Mouse (Mus musculus) embryonic facial prominence, embryonic 12.5 days (tissue): ENCODE measurements around the gene Gm42372. TPM values are rescaled to one million over a fixed set of nuclear protein-coding genes. Genes with fewer than 3 reads are reported as not detected.
A peak's percentile ranks its signal among the peaks of the same experiment; 100 is the strongest.

Source experiments
- ATAC-seq: fragments of 200-750 bp; cut with Nextera tagmentation; 2 replicates; pipeline ENCODE4 v1.8.0; 2017; ENCODE audit not compliant: insufficient number of reproducible peaks, insufficient read depth, low FRiP score, low TSS enrichment
- H3K27ac ChIP-seq: fragments of 300-500 bp; sonication (generic); 2 replicates; pipeline ENCODE4 v1.5.1; 2016; ENCODE audit warnings: mild to moderate bottlenecking
- H3K27me3 ChIP-seq: fragments of 300-500 bp; sonication (generic); 2 replicates; pipeline ENCODE4 v1.6.1; 2016; ENCODE audit warnings: mild to moderate bottlenecking, moderate library complexity
- H3K36me3 ChIP-seq: fragments of 300-500 bp; sonication (generic); 2 replicates; pipeline ENCODE4 v1.6.1; 2016; ENCODE audit warnings: mild to moderate bottlenecking
- H3K4me1 ChIP-seq: fragments of 300-500 bp; sonication (generic); 2 replicates; pipeline ENCODE4 v1.6.1; 2016
- H3K4me2 ChIP-seq: fragments of 300-500 bp; sonication (generic); replicated peaks from 2 replicates; pipeline ENCODE4 v1.6.1; 2016; ENCODE audit warnings: mild to moderate bottlenecking, moderate library complexity
- H3K4me3 ChIP-seq: fragments of 300-500 bp; sonication (generic); 2 replicates; pipeline ENCODE4 v1.5.1; 2016; ENCODE audit warnings: mild to moderate bottlenecking
- H3K9ac ChIP-seq: fragments of 300-500 bp; sonication (generic); 2 replicates; pipeline ENCODE4 v1.6.1; 2016; ENCODE audit warnings: mild to moderate bottlenecking, moderate library complexity
- H3K9me3 ChIP-seq: fragments of 300-500 bp; sonication (generic); 2 replicates; pipeline ENCODE4 v1.6.1; 2016; ENCODE audit warnings: mild to moderate bottlenecking, moderate library complexity
- WGBS: fragments of 180-500 bp; shearing (Covaris S2); methylation state at CpG from one replicate; pipeline ENCODE4 v1.1.7; 2016; 5-methylcytosine and 5-hydroxymethylcytosine counted together
- polyA plus RNA-seq: library from polyadenylated mRNA; unstranded; fragments of >200 nt; fragmentation: Nextera tagmentation; extraction: Ambion mirVana; gene quantifications from 2 replicates; pipeline ENCODE4 v1.2.1, GENCODE M21; 2016

The Gm42372 gene
- polyA plus RNA-seq, 1 experiment from 2014 or later: 0.36 TPM

- H3K9ac ChIP-seq: no peak overlapping the region
- H3K4me3 ChIP-seq: no peak overlapping the region
- H3K27me3 ChIP-seq: no peaks in the 10 kb centered on the region
- no peak for ATAC-seq
- H3K9me3 ChIP-seq: no peaks in the 10 kb centered on the region
- H3K4me2 ChIP-seq: no peak overlapping the region
- WGBS: 83% methylated on average over 3 of the region's 3 CpGs
- H3K36me3 ChIP-seq: no peaks in the 10 kb centered on the region
- H3K27ac ChIP-seq: no peak overlapping the region
- no peaks in the 10 kb centered on the region for H3K4me1 ChIP-seq
Observed at GRCm38 (mm10) chr7:16971160-16971559, 11.7 kb upstream of the Gm42372 start.

- H3K9me3 ChIP-seq: no peaks in the 10 kb centered on the region
- no peak overlapping the region for H3K4me3 ChIP-seq
- no peaks in the 10 kb centered on the region for H3K4me1 ChIP-seq
- WGBS: 70% methylated on average over 6 of the region's 6 CpGs
- H3K27me3 ChIP-seq: no peaks in the 10 kb centered on the region
- no peaks in the 10 kb centered on the region for H3K36me3 ChIP-seq
- no peak for ATAC-seq
- no peak overlapping the region for H3K4me2 ChIP-seq
- H3K9ac ChIP-seq: no peak overlapping the region
- H3K27ac ChIP-seq: no peak overlapping the region
Observed at GRCm38 (mm10) chr7:16974018-16974417, 8.9 kb upstream of the Gm42372 start.

GRCm38 (mm10) chr7:16976298-16976697, 6.6 kb upstream of the Gm42372 start:
- WGBS: 64% methylated on average over 8 of the region's 8 CpGs
- H3K9ac ChIP-seq: no peak overlapping the region
- ATAC-seq: no peak

GRCm38 (mm10) chr7:16978173-16978572, 4.7 kb upstream of the Gm42372 start:
- Histone ChIP-seq H3K4me3 (no peak overlapping the region), H3K27ac (no peak overlapping the region), H3K4me2 (no peak overlapping the region), H3K4me1 (peaks cover 18% of the 10 kb centered on the region), H3K9me3 (no peaks in the 10 kb centered on the region), H3K9ac (no peak overlapping the region), H3K36me3 (no peaks in the 10 kb centered on the region), H3K27me3 (no peaks in the 10 kb centered on the region)
- ATAC-seq: no peak
- WGBS: 69% methylated on average over 6 of the region's 6 CpGs

More at GRCm38 (mm10) chr7:16976298-16976697, 6.6 kb upstream of the Gm42372 start:
- no peak overlapping the region for H3K4me3 ChIP-seq
- H3K4me1 ChIP-seq: peaks cover 10% of the 10 kb centered on the region
- H3K27ac ChIP-seq: no peak overlapping the region
- no peaks in the 10 kb centered on the region for H3K36me3 ChIP-seq
- no peaks in the 10 kb centered on the region for H3K9me3 ChIP-seq
- no peaks in the 10 kb centered on the region for H3K27me3 ChIP-seq
- no peak overlapping the region for H3K4me2 ChIP-seq

DNA sequence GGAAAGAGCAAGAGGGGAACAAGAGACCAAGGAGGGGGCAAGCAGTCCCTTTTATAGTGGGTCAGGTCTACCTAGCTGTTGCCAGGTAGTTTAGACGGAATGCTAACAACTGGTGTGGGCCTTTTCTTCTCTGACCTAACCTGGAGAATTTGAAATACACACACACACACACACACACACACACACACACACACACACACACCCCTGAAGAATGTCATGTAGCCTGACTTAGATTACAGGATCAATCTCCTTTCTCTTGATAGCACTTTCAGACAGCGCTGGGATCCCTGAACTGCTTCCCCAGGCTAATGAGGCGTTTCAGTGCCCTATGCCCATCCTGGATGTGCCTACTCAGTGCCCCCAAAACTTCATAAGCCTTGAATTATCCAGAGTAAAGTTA, 4.3 kb upstream of the Gm42372 start:
- no peak overlapping the region for H3K4me3 ChIP-seq
- no peak overlapping the region for H3K9ac ChIP-seq
- peaks cover 20% of the 10 kb centered on the region for H3K4me1 ChIP-seq
- H3K27ac ChIP-seq: no peak overlapping the region
- H3K4me2 ChIP-seq: no peak overlapping the region
- no peaks in the 10 kb centered on the region for H3K27me3 ChIP-seq
- H3K9me3 ChIP-seq: no peaks in the 10 kb centered on the region
- no peaks in the 10 kb centered on the region for H3K36me3 ChIP-seq
- WGBS: 92% methylated on average over 3 of the region's 3 CpGs
- no peak for ATAC-seq

DNA sequence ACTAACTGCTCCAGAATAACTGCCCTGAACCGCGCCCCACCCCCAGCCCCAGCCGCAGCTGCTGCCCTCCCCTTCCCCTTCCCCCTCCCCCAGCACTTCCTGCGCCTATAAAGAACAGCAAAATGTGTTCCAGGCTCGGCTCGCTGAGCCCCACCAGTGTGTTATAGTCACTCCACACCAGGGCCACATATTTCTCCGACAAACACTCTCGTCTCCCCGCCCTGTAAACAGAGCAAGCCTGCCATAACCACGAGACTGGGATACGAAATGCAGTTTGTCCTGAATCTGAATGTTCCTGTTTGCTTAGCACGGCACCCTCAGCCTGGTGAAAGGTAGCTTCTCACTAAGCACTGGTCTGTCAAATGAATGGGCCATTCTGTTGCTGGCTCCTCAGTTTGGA, 2.5 kb upstream of the Gm42372 start:
- Histone ChIP-seq H3K4me1 (peaks cover 20% of the 10 kb centered on the region), H3K4me2 (peak overlapping the region; percentile 45), H3K36me3 (no peaks in the 10 kb centered on the region), H3K4me3 (peak overlapping the region; percentile 18), H3K9ac (no peak overlapping the region), H3K9me3 (no peaks in the 10 kb centered on the region), H3K27me3 (no peaks in the 10 kb centered on the region), H3K27ac (peak overlapping the region; percentile 80; the same call in 1 of the 2 replicates)
- ATAC-seq: no peak
- 2% methylated on average over 12 of the region's 12 CpGs for whole genome bisulfite sequencing

GRCm38 (mm10) chr7:16987541-16988149, 4.8 kb downstream of the Gm42372 start:
- Histone ChIP-seq H3K9ac (no peak overlapping the region; the same call in 1 of the 2 replicates), H3K4me2 (no peak overlapping the region), H3K27ac (peak overlapping the region; percentile 67), H3K4me1 (peaks cover 51% of the 10 kb centered on the region), H3K4me3 (no peak overlapping the region), H3K27me3 (no peaks in the 10 kb centered on the region), H3K9me3 (no peaks in the 10 kb centered on the region), H3K36me3 (no peaks in the 10 kb centered on the region)
- ATAC-seq: no peak
- WGBS: 31% methylated on average over 7 of the region's 7 CpGs

- 28% methylated on average over 3 of the region's 3 CpGs for WGBS
Observed at GRCm38 (mm10) chr7:16988405-16988804, 5.5 kb downstream of the Gm42372 start.

DNA sequence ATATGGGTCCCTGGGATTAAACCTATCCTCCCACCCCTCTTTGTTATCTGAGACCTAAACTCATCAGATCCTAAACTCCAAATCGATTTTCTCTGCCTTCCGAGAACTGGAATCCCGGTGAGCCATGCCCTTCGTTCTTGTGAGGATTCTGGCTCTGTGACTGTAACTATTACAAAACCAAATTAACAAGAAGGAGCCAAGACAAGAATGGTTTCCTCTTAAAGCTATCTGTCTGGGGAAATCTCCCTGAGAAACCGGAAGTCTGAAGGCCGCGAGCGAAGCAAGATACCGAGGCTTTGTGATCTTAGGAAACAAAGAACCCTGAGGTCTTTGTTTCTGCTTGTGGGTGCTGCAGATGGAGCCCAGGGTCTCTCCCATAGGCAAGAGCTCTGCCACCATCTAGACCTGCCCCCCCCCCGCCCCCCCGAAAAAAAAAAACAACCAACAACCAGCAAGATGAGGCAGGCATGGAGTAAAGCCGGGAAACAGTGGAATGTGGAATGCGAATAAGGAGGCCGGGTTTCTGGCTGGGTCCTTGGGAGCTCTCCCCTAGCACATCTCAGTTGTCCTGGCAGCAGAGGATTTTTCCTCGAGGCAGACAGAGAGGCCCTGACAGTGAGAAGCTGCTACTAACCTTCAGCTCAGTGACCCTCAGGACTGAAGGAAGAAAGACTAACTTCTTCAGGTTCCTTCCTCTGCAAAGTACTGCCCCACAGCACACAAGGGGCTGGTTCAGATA, 7.3 kb downstream of the Gm42372 start:
- Histone ChIP-seq H3K4me1 (peaks cover 55% of the 10 kb centered on the region), H3K27me3 (no peaks in the 10 kb centered on the region), H3K36me3 (no peaks in the 10 kb centered on the region), H3K9me3 (no peaks in the 10 kb centered on the region), H3K27ac (peak overlapping the region; percentile 91), H3K9ac (no peak overlapping the region), H3K4me3 (no peak overlapping the region), H3K4me2 (no peak overlapping the region; the same call in 1 of the 2 replicates)
- no peak for ATAC-seq
- WGBS: 26% methylated on average over 15 of the region's 15 CpGs

More at GRCm38 (mm10) chr7:16988405-16988804, 5.5 kb downstream of the Gm42372 start:
- H3K4me3 ChIP-seq: no peak overlapping the region
- H3K4me2 ChIP-seq: no peak overlapping the region
- ATAC-seq: no peak
- H3K36me3 ChIP-seq: no peaks in the 10 kb centered on the region
- H3K27me3 ChIP-seq: no peaks in the 10 kb centered on the region
- peak overlapping the region; percentile 67; the same call in 1 of the 2 replicates for H3K27ac ChIP-seq
- H3K9ac ChIP-seq: no peak overlapping the region
- peaks cover 48% of the 10 kb centered on the region for H3K4me1 ChIP-seq
- no peaks in the 10 kb centered on the region for H3K9me3 ChIP-seq

- Histone ChIP-seq H3K4me3 (no peak overlapping the region), H3K9me3 (no peaks in the 10 kb centered on the region), H3K27me3 (no peaks in the 10 kb centered on the region), H3K4me1 (peaks cover 64% of the 10 kb centered on the region), H3K4me2 (peak overlapping the region; percentile 29), H3K9ac (peak overlapping the region; percentile 35; the same call in 1 of the 2 replicates), H3K36me3 (0 out of 2 replicates have a peak, but pooled peaks cover 9% of the 10 kb centered on the region), H3K27ac (peak overlapping the region; percentile 91)
- WGBS: 49% methylated on average over 18 of the region's 18 CpGs
- ATAC-seq: peak; percentile 68
Observed at GRCm38 (mm10) chr7:16991681-16992450, 9.0 kb downstream of the Gm42372 start.

GRCm38 (mm10) chr7:16992451-16992807, 9.5 kb downstream of the Gm42372 start, which contains the start of gene Ccdc8:
TSS of gene Ccdc8 (plus strand) at chr7:16992708.
- Histone ChIP-seq H3K4me1 (peaks cover 63% of the 10 kb centered on the region), H3K4me2 (peak within 1 kb of the TSS; percentile 72), H3K9me3 (no peaks in the 10 kb centered on the region), H3K27ac (peak within 1 kb of the TSS; percentile 91), H3K36me3 (peaks cover 12% of the 10 kb centered on the region), H3K9ac (peak within 1 kb of the TSS; percentile 77), H3K27me3 (no peaks in the 10 kb centered on the region), H3K4me3 (peak within 1 kb of the TSS; percentile 69)
- no peak for ATAC-seq
- 92% methylated on average over 5 of the region's 5 CpGs for WGBS
